Mouse (Mus musculus): ENCODE measurements around the gene Cyp21a1.
"Not testable (repeated sequence)": the region's sequence is repeated elsewhere in the genome, so short reads cannot be mapped to it uniquely, and the experiment has no call there.

- not testable (repeated sequence) for TF ChIP-seq GATA1, TAL1 (IDR thresholded peaks at IDR 0.05; ENCODE audit: low read length)
These were observed 1.6 kb downstream of the Cyp21a1 start for GRCm38 (mm10) chr17:34802756-34803155.

All from erythroblast, embryonic 14.5 days (primary cell).